Mouse (Mus musculus) intestine, embryonic 15.5 days (tissue): ENCODE results near the gene Olfr106-ps. TPM values are rescaled to one million over a fixed set of nuclear protein-coding genes. Genes with fewer than 3 reads are reported as not detected.

Source experiments
- ATAC-seq: fragments of 200-750 bp; cut with Nextera tagmentation; 2 replicates; pipeline ENCODE4 v1.8.0; 2017; ENCODE audit warnings: moderate TSS enrichment, moderate library complexity
- H3K27ac ChIP-seq: fragments of 300-500 bp; sonication (generic); 2 replicates; pipeline ENCODE4 v1.5.1; 2015; ENCODE audit warnings: mild to moderate bottlenecking, inconsistent platforms
- H3K27me3 ChIP-seq: fragments of 300-500 bp; sonication (generic); replicated peaks from 2 replicates; pipeline ENCODE4 v1.6.1; 2015; ENCODE audit warnings: inconsistent platforms
- H3K36me3 ChIP-seq: fragments of 300-500 bp; sonication (generic); 2 replicates; pipeline ENCODE4 v1.6.1; 2015; ENCODE audit warnings: inconsistent platforms
- H3K4me1 ChIP-seq: fragments of 300-500 bp; sonication (generic); replicated peaks from 2 replicates; pipeline ENCODE4 v1.6.1; 2015; ENCODE audit warnings: inconsistent platforms
- H3K4me2 ChIP-seq: fragments of 300-500 bp; sonication (generic); replicated peaks from 2 replicates; pipeline ENCODE4 v1.6.1; 2015; ENCODE audit warnings: mild to moderate bottlenecking, inconsistent platforms
- H3K4me3 ChIP-seq: fragments of 300-500 bp; sonication (generic); replicated peaks from 2 replicates; pipeline ENCODE4 v1.5.1; 2015; ENCODE audit warnings: inconsistent platforms
- H3K9ac ChIP-seq: fragments of 300-500 bp; sonication (generic); 2 replicates; pipeline ENCODE4 v1.6.1; 2015; ENCODE audit warnings: inconsistent platforms
- H3K9me3 ChIP-seq: fragments of 300-500 bp; sonication (generic); 2 replicates; pipeline ENCODE4 v1.6.1; 2016; ENCODE audit warnings: inconsistent platforms
- WGBS: fragments of 180-500 bp; shearing (Covaris S2); methylation state at CpG from one replicate; pipeline ENCODE4 v1.1.7; 2015; 5-methylcytosine and 5-hydroxymethylcytosine counted together
- polyA plus RNA-seq: library from polyadenylated mRNA; unstranded; fragments of >200 nt; fragmentation: Nextera tagmentation; extraction: Ambion mirVana; gene quantifications from 2 replicates; pipeline ENCODE4 v1.2.1, GENCODE M21; 2015

Gene Olfr106-ps
- not detected in 2 replicates for polyA plus RNA-seq

GRCm38 (mm10) chr17:37390093-37390492 is at the start of gene Olfr106-ps:
Gene Olfr106-ps (plus strand): TSS chr17:37390393.
- H3K4me1 ChIP-seq: no peaks in the 10 kb centered on the region
- no peak within 1 kb of the TSS for H3K27ac ChIP-seq
- no peak within 1 kb of the TSS for H3K9ac ChIP-seq
- no peak within 1 kb of the TSS for H3K4me3 ChIP-seq
- ATAC-seq: no peak
- no peaks in the 10 kb centered on the region for H3K9me3 ChIP-seq
- H3K27me3 ChIP-seq: no peaks in the 10 kb centered on the region
- H3K4me2 ChIP-seq: no peak within 1 kb of the TSS
- H3K36me3 ChIP-seq: no peaks in the 10 kb centered on the region
- whole genome bisulfite sequencing: 80% methylated on average over 1 of the region's 1 CpGs

GRCm38 (mm10) chr17:37359282-37359681 is 30.9 kb upstream of the Olfr106-ps start, which contains the start of gene Olfr104-ps:
Gene Olfr104-ps (plus strand): TSS chr17:37359582.
- no peaks in the 10 kb centered on the region for H3K27me3 ChIP-seq
- H3K4me2 ChIP-seq: no peak within 1 kb of the TSS
- H3K4me1 ChIP-seq: no peaks in the 10 kb centered on the region
- no peaks in the 10 kb centered on the region for H3K36me3 ChIP-seq
- no peak within 1 kb of the TSS for H3K27ac ChIP-seq
- no peak for ATAC-seq
- H3K4me3 ChIP-seq: no peak within 1 kb of the TSS
- H3K9ac ChIP-seq: no peak within 1 kb of the TSS
- H3K9me3 ChIP-seq: no peaks in the 10 kb centered on the region

GRCm38 (mm10) chr17:37378733-37379132 is 11.5 kb upstream of the Olfr106-ps start, which contains the start of gene Olfr105-ps:
Gene Olfr105-ps (plus strand): TSS chr17:37379033.
- ATAC-seq: no peak
- Histone ChIP-seq H3K27ac (no peak within 1 kb of the TSS), H3K27me3 (no peaks in the 10 kb centered on the region), H3K4me3 (no peak within 1 kb of the TSS), H3K36me3 (no peaks in the 10 kb centered on the region), H3K9ac (no peak within 1 kb of the TSS), H3K9me3 (no peaks in the 10 kb centered on the region), H3K4me2 (no peak within 1 kb of the TSS), H3K4me1 (no peaks in the 10 kb centered on the region)

GRCm38 (mm10) chr17:37398926-37399325 is 8.7 kb downstream of the Olfr106-ps start, which contains the start of gene Olfr107:
Gene Olfr107 (plus strand): TSS chr17:37399226.
- Histone ChIP-seq H3K4me2 (no peak within 1 kb of the TSS), H3K9me3 (no peaks in the 10 kb centered on the region), H3K27ac (no peak within 1 kb of the TSS), H3K36me3 (no peaks in the 10 kb centered on the region), H3K4me3 (no peak within 1 kb of the TSS), H3K27me3 (no peaks in the 10 kb centered on the region), H3K9ac (no peak within 1 kb of the TSS), H3K4me1 (no peaks in the 10 kb centered on the region)
- no peak for ATAC-seq
- 76% methylated on average over 3 of the region's 3 CpGs for WGBS

GRCm38 (mm10) chr17:37413380-37413779 is 23.2 kb downstream of the Olfr106-ps start:
- ATAC-seq: peak; percentile 91
- Histone ChIP-seq H3K4me1 (no peaks in the 10 kb centered on the region), H3K27ac (no peak overlapping the region), H3K4me2 (no peak overlapping the region), H3K9me3 (no peaks in the 10 kb centered on the region), H3K9ac (no peak overlapping the region), H3K4me3 (no peak overlapping the region), H3K36me3 (no peaks in the 10 kb centered on the region), H3K27me3 (no peaks in the 10 kb centered on the region)

GRCm38 (mm10) chr17:37445180-37445579 is 55.0 kb downstream of the Olfr106-ps start, which contains the start of gene Olfr108:
Gene Olfr108 (plus strand): TSS chr17:37445480.
- no peak for ATAC-seq
- 85% methylated on average over 1 of the region's 1 CpGs for WGBS
- H3K4me3 ChIP-seq: no peak within 1 kb of the TSS

More at GRCm38 (mm10) chr17:37445180-37445579, 55.0 kb downstream of the Olfr106-ps start, which contains the start of gene Olfr108:
- Histone ChIP-seq H3K4me2 (no peak within 1 kb of the TSS), H3K9ac (no peak within 1 kb of the TSS), H3K27ac (no peak within 1 kb of the TSS), H3K36me3 (no peaks in the 10 kb centered on the region), H3K4me1 (no peaks in the 10 kb centered on the region), H3K9me3 (no peaks in the 10 kb centered on the region), H3K27me3 (no peaks in the 10 kb centered on the region)

Other genes starting within 250 kb of the Olfr106-ps start
- gene Olfr93, start 228.9 kb upstream of the Olfr106-ps start, polyA plus RNA-seq: not detected in 2 replicates
- not detected in 2 replicates for gene Ubd, start 196.5 kb upstream of the Olfr106-ps start, polyA plus RNA-seq
- not detected in 2 replicates for gene Olfr94, start 189.4 kb upstream of the Olfr106-ps start, polyA plus RNA-seq
- gene Olfr95, start 177.3 kb upstream of the Olfr106-ps start, polyA plus RNA-seq: not detected in 2 replicates
- not detected in 2 replicates for gene Olfr96, start 170.2 kb upstream of the Olfr106-ps start, polyA plus RNA-seq
- gene Olfr97, start 153.1 kb upstream of the Olfr106-ps start, polyA plus RNA-seq: not detected in 2 replicates
- gene Olfr98, start 126.6 kb upstream of the Olfr106-ps start, polyA plus RNA-seq: not detected in 2 replicates
- 4.8 and 4.9 TPM in 2 replicates for gene H2-M3, start 120.2 kb upstream of the Olfr106-ps start, polyA plus RNA-seq
- 0.10 TPM in 1 of 2 replicates, not detected in the other for gene Olfr99, start 106.9 kb upstream of the Olfr106-ps start, polyA plus RNA-seq
- not detected in 2 replicates for gene Olfr101, start 86.1 kb upstream of the Olfr106-ps start, polyA plus RNA-seq
- not detected in 2 replicates for gene Olfr102, start 73.3 kb upstream of the Olfr106-ps start, polyA plus RNA-seq
- gene Olfr103, start 50.7 kb upstream of the Olfr106-ps start, polyA plus RNA-seq: not detected in 2 replicates
- gene Olfr104-ps, start 30.8 kb upstream of the Olfr106-ps start, polyA plus RNA-seq: not detected in 2 replicates
- gene Olfr105-ps, start 11.4 kb upstream of the Olfr106-ps start, polyA plus RNA-seq: not detected in 2 replicates
- not detected in 2 replicates for gene Olfr107, start 8.8 kb downstream of the Olfr106-ps start, polyA plus RNA-seq
- gene Olfr108, start 55.1 kb downstream of the Olfr106-ps start, polyA plus RNA-seq: not detected in 2 replicates
- not detected in 2 replicates for gene Olfr109, start 68.5 kb downstream of the Olfr106-ps start, polyA plus RNA-seq
- gene H2-M2, start 93.2 kb downstream of the Olfr106-ps start, polyA plus RNA-seq: not detected in 2 replicates
- not detected in 2 replicates for gene Olfr110, start 102.1 kb downstream of the Olfr106-ps start, polyA plus RNA-seq
- 0.09 TPM in 1 of 2 replicates, not detected in the other for gene Olfr111, start 117.6 kb downstream of the Olfr106-ps start, polyA plus RNA-seq
- not detected in 2 replicates for gene Olfr112, start 179.1 kb downstream of the Olfr106-ps start, polyA plus RNA-seq
- gene Olfr113, start 187.3 kb downstream of the Olfr106-ps start, polyA plus RNA-seq: not detected in 2 replicates
- gene Olfr114, start 202.3 kb downstream of the Olfr106-ps start, polyA plus RNA-seq: not detected in 2 replicates
- not detected in 2 replicates for gene Olfr115, start 236.7 kb downstream of the Olfr106-ps start, polyA plus RNA-seq
- gene Olfr116, start 236.8 kb downstream of the Olfr106-ps start, polyA plus RNA-seq: not detected in 2 replicates